Mouse (Mus musculus): ENCODE results near the gene Pla2g10.

DNA sequence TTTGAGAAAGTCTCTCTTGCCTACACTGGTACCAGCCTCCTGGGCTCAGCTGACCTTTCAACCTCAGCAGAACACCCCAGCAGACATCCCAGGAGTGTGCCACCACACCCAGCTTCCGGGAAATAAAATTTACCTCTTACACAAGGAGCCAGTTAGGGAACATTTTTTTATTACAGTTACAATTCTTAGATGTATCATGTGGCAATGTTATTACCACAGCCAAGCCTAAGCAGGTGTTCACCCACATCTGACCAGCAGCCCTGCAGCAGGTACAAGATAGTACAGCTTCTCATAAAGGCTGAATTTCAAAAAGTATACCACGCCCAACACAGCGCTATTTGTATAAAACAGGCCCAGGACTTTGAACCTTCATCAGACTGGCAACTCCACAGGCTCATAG lies 15.9 kb downstream of the Pla2g10 start:
- TF ChIP-seq EP300 (optimal IDR thresholded peaks at IDR 0.05) (no peak), CTCF (IDR thresholded peaks at IDR 0.05; ENCODE audit: low read depth) (no peak)

Measured in stomach, postnatal 0 days (tissue).